Mouse (Mus musculus) Patski (cell line): ENCODE measurements around the gene Col4a2. TPM values are rescaled to one million over a fixed set of nuclear protein-coding genes. Genes with fewer than 3 reads are reported as not detected.

Source experiments
- ATAC-seq: fragments of 100-300 bp; one replicate; pipeline ENCODE4 v1.8.0; 2021
- CTCF ChIA-PET: fragments of 350-600 bp; sonication (Branson Sonifier 250); formaldehyde crosslinking; loops from one replicate; lab custom pipeline; 2022; ENCODE audit warnings: inconsistent platforms; lab: Charles Lee
- POLR2A ChIA-PET: fragments of 350-600 bp; sonication (Branson Sonifier 250); formaldehyde crosslinking; loops from one replicate; lab custom pipeline; 2022; ENCODE audit warnings: antibody characterized with exemption, inconsistent platforms; lab: Charles Lee
- DNase-seq: peaks from one replicate; pipeline ENCODE4 v3.0.0-alpha.2; 2011; ENCODE audit warnings: low read depth, low spot score
- H3K27me3 ChIP-seq: fragments of 371-371 bp; one replicate; pipeline ENCODE4 v1.5.1; 2021
- CTCF ChIP-seq: fragments of 100-300 bp; IDR thresholded peaks from one replicate; pipeline ENCODE4 v1.5.1; 2021
- in situ Hi-C: fragments of 300-500 bp; cut with MboI; formaldehyde crosslinking; loops from 3 replicates; pipeline ENCODE4 v1.11.1; 2018; ENCODE audit warnings: low pct_unique_long_range_greater_than_20kb, mixed read lengths
- polyA plus RNA-seq: library from polyadenylated mRNA; unstranded; gene quantifications from one replicate; pipeline ENCODE4 v1.2.3, GENCODE M21; 2021

The Col4a2 gene
- polyA plus RNA-seq, 1 experiment from 2014 or later: 206 TPM

DNA sequence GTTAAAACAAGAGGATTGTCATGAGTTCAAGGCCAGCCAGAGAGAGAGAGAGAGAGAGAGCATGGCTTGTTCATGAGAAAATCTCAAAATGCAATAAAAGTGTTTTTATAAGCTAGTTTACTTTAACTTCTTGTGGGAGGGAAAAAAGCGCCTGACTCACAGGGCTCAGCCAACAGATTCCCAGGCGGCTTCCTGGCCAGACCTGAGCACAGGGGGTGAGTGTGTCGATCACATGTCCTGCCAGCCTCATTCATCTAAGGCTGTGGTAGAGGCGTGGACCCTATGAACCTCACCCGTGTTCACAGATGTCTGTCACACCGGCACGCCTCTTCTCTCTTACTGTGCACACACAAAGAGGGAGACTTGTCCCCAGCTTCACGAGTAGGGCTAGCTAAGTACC lies 87.6 kb downstream of the Col4a2 start:
- in situ Hi-C loops: no loop called here
- TF ChIP-seq CTCF: no peak
- ChIA-PET POLR2A (interaction anchor here (0.6 to 0.9 kb wide), 5 partner anchors 26 to 1404 kb away, joined by 3 to 7 read pairs (median 4); no protein-coding TSS in a partner anchor), CTCF (interaction anchor here (0.7 to 1.8 kb wide), 3 partner anchors 72 to 147 kb away, joined by 3 to 6 read pairs (median 5); no protein-coding TSS in a partner anchor)
- ATAC-seq (peak; percentile 70), DNase-seq (peak; percentile 83)
- H3K27me3 ChIP-seq: no peaks in the 10 kb centered on the region

DNA sequence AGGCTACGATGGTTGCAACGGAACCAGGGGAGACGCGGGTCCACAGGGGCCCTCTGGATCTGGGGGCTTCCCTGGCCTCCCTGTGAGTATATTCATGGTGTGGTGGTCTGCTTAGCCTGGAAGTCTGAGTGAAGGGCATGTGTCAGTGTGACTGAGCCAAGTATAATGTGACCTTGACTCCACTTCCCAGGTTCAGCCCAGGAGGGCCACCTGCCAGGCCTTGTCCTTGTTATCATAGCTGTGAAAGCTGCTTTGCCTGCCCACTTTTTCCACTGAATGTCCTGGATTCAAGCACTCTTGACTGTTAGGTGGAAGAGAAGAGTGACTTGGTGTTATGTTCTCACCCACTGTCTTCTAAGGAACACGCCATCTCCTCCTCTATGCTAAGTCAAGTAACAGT lies 88.6 kb downstream of the Col4a2 start:
- ATAC-seq (no peak), DNase-seq (no peak)
- ChIA-PET POLR2A (no interaction called here), CTCF (no interaction called here)
- H3K27me3 ChIP-seq: no peaks in the 10 kb centered on the region
- no peak for TF ChIP-seq CTCF
- in situ Hi-C loops: no loop called here

DNA sequence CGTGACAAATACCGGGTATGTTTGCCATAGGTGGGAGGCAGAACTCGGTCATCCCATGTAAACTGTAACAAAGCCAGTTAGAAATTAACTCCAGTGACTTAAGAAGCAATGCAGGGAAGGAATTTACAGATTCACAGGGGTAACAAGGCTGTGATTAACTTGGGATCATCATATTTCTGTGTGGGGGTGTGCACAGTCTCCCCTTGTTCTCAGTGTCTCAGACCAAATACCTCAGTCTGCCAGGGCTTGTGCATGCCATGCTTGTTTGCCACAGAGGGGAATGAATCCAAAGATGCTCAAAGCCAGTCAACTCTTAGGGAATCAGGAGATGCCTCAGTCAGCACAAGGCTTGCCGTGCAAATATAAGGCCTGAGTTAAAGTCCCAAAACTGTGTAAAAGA lies 89.6 kb downstream of the Col4a2 start:
- peak; percentile 90 for DNase-seq
- ATAC-seq: peak; percentile 66
- POLR2A ChIA-PET: no interaction called here
- in situ Hi-C loops: no loop called here
- no peak for TF ChIP-seq CTCF
- CTCF ChIA-PET: interaction anchor here (0.9 kb wide), 1 partner anchor 103 kb away, joined by 3 read pairs; no protein-coding TSS in a partner anchor
- no peaks in the 10 kb centered on the region for H3K27me3 ChIP-seq

DNA sequence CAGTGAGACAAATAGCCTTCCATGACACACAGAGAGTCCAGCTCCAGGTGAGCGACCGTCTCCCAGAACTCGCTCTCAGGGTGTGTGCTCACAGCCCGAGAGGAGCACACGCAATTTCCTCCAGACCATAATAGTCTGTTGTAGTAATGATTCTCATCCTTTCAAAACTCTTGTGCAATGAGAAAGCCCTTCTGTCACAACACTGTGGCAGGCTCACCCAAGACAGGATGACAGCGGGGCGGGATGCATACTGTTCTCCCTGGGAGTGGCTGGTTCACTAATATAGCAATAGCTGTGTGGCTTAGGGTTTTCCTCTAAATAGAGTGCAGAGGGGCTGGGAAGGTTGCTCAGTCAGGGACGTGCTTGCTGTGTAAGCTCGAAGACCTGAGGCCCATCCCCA lies 91.2 kb downstream of the Col4a2 start:
- in situ Hi-C loops: no loop called here
- TF ChIP-seq CTCF: no peak

DNA sequence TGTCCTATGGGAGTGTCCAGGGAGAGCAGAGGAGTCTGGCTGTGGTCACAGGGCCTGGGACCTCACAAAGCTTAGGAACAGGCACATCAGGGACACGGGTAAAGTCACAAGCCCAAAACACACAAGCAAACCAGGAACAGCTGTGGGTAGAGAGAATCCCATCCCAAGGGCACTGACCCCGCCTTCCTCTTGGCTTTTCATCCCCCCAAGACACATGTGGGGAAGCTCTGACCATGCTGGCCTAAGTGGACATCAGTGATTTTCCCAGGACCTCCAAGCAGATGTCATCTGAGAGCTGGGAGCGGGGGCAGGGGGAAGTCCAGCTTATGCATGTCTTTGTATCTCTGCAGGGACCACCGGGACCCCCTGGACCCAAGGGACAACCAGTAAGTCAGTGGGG lies 92.0 kb downstream of the Col4a2 start:
- CTCF ChIA-PET: interaction anchor here (0.9 to 1.1 kb wide), 4 partner anchors 12 to 18 kb away, joined by 3 read pairs; no protein-coding TSS in a partner anchor
- POLR2A ChIA-PET: no interaction called here
- ATAC-seq (no peak), DNase-seq (no peak)
- TF ChIP-seq CTCF: no peak
- in situ Hi-C loops: no loop called here
- no peaks in the 10 kb centered on the region for H3K27me3 ChIP-seq

More for the DNA sequence above, 91.2 kb downstream of the Col4a2 start:
- ATAC-seq: no peak
- ChIA-PET POLR2A (interaction anchor here (0.7 to 0.8 kb wide), 2 partner anchors 8 to 91 kb away, joined by 3 read pairs; partner anchors contain the start of genes Col4a1 and Col4a2), CTCF (interaction anchor here (0.9 to 1.1 kb wide), 3 partner anchors 11 to 19 kb away, joined by 3 read pairs; no protein-coding TSS in a partner anchor)
- no peaks in the 10 kb centered on the region for H3K27me3 ChIP-seq
- DNase-seq: no peak

DNA sequence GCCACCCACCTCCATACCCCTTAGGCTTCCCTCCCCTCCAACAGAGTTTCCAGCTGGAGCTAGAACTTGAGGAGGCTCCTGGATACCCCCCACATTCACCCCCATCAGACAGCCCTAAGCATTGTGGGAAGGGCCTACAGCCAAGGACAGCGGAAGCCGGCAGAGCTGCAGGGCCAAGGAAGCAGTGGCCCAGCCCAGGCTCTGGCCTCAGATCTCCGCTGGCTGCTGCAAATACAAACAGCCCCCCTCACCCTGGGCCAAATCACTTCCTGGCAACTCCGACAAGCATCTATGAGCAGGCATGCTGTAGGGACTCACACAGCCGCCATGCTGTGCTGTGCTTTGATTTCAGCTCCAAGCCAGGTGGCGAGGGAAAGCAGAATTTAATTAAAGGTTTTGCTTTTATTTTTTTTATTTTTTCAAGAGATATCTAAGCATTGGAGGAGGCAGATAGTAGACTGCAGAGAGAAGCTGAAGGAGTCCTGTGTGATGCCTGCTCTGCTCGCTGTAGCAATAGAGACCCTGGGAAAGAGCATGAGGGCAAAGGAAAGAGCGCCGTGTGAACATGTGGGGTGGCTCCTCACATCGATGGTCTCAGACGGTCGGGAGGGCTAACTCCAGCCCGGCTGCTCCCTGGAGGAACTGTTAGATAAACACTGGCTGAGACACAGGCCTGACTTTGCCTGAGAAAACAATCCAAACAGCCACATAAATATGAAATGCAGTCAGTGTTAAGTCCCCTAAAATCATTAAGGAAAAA lies 93.3 kb downstream of the Col4a2 start:
- TF ChIP-seq CTCF: no peak
- in situ Hi-C loops: no loop called here
- DNase-seq: no peak

DNA sequence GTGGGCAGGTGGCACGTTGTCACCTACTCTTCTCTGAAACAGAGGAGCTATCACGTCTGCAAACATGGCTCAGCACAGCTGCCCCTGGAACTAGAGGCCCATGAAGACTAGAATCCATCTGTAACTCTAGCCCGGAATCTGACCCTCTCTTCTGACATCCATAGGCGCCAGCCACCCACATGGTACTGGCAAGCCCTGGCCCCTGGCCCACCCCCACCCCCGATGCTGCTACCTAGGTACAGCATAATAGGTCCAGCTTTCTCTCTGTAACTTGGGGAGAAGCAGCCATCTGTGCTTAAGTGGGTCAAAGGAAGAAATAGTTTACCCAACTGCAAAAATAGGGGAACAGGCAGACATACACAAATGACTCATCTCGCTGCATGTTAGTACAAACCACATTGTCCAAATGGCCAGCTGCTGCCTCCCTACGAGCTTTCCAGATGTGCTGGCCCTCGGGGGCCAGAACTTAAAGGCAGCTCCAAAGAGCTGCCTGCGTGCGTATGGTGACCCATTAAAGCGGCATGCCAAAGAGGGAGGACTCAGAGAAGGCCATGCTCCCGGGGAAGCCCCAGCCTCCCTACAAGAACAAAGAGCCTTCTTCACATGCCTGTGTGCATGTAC lies 99.0 kb downstream of the Col4a2 start:
- no peak for TF ChIP-seq CTCF
- in situ Hi-C loops: no loop called here
- H3K27me3 ChIP-seq: no peaks in the 10 kb centered on the region
- ChIA-PET POLR2A (interaction anchor here (1.1 kb wide), 1 partner anchor 8 kb away, joined by 3 read pairs; no protein-coding TSS in a partner anchor), CTCF (interaction anchor here (0.8 to 1.1 kb wide), 3 partner anchors 9 to 84 kb away, joined by 3 to 5 read pairs (median 3); no protein-coding TSS in a partner anchor)
- peak; percentile 6 for ATAC-seq
- no peak for DNase-seq

More for the DNA sequence above, 93.3 kb downstream of the Col4a2 start:
- CTCF ChIA-PET: interaction anchor here (1.0 kb wide), 1 partner anchor 13 kb away, joined by 3 read pairs; no protein-coding TSS in a partner anchor
- no peak for ATAC-seq
- POLR2A ChIA-PET: no interaction called here
- no peaks in the 10 kb centered on the region for H3K27me3 ChIP-seq

DNA sequence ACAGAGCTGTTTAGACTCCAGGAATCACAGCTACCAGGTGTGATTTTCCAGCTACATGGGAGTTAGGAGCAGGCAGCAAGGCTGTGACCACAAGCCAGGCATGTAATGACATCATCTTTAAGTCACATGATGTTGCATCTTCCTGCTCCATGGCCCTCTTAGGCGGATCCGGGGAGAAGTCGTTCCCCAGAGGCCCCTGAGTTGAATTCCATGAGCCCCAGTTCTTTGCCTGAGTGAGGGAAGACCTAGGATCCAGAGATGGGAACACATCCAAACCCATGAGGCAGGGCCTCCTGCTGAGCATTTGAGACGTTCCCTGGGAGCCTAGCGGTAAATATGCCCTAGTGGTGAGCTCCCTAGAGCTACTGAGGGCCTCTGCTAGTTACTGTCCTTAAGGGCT lies 99.8 kb downstream of the Col4a2 start:
- in situ Hi-C loops: no loop called here
- no peaks in the 10 kb centered on the region for H3K27me3 ChIP-seq
- TF ChIP-seq CTCF: no peak
- DNase-seq: no peak
- ChIA-PET CTCF (interaction anchor here (0.8 to 1.6 kb wide), 3 partner anchors 9 to 85 kb away, joined by 3 to 5 read pairs (median 3); no protein-coding TSS in a partner anchor), POLR2A (interaction anchor here (1.1 kb wide), 1 partner anchor 9 kb away, joined by 3 read pairs; no protein-coding TSS in a partner anchor)
- peak; percentile 73 for ATAC-seq

DNA sequence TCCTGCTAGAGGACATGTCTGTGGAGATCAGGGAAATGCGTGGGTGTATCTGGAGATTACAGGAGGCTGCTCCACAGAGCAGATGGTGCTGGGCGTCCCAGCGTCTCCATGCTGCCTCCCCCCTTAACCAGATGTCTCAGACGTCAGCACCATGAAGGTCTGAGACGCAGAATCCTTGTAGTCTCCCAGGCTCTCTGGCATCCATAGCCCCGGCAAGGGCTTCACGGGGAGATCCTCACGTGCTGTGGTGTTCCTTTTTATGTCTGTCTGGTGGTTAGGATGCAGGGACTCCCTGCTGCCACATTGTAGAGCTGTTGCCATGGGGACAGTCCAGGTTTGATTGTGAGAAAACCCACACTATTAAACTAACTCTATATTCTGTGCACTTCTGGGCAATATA lies 101.7 kb downstream of the Col4a2 start:
- H3K27me3 ChIP-seq: no peaks in the 10 kb centered on the region
- POLR2A ChIA-PET: no interaction called here
- no peak for ATAC-seq
- DNase-seq: no peak
- CTCF ChIA-PET: interaction anchor here (2.6 kb wide), 1 partner anchor 161 kb away, joined by 8 read pairs; no protein-coding TSS in a partner anchor
- in situ Hi-C loops: no loop called here
- TF ChIP-seq CTCF: no peak

DNA sequence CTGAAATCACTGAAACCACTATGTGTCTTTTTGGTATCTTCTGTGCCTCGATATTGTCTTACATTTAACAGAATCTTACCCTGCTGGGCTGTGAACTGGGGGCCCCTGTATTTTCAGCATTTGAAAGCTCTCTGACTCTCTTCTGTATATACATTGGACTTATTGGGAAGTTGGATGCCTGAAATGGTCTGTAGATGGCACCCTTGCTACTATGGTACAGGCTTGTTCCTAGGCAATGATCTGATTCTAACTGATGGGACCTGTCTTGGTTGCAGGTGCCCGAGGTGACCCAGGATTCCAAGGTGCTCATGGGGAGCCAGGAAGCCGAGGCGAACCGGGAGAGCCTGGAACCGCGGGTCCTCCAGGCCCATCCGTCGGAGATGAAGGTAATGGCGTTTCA lies 102.5 kb downstream of the Col4a2 start:
- TF ChIP-seq CTCF: no peak

More for the DNA sequence above, 102.5 kb downstream of the Col4a2 start:
- H3K27me3 ChIP-seq: no peaks in the 10 kb centered on the region
- CTCF ChIA-PET: interaction anchor here (2.6 kb wide), 1 partner anchor 162 kb away, joined by 8 read pairs; no protein-coding TSS in a partner anchor
- POLR2A ChIA-PET: no interaction called here
- in situ Hi-C loops: no loop called here
- ATAC-seq (no peak), DNase-seq (no peak)
